Mouse (Mus musculus): ENCODE results near the gene Adcy2. TPM values are rescaled to one million over a fixed set of nuclear protein-coding genes. Genes with fewer than 3 reads are reported as not detected.

Gene Adcy2
- total and polyA plus RNA-seq, 2 experiments from 2014 or later: 11.3 to 32.8 TPM

GRCm38 (mm10) chr13:68830030-68830759, 169.1 kb downstream of the Adcy2 start:
- ATAC-seq (no peak), DNase-seq (no peak)
- H3K4me3 ChIP-seq (ENCODE audit: low read depth, low read length): no peak overlapping the region
- H3K4me2 ChIP-seq (ENCODE audit: low read depth): no peak overlapping the region
- no peaks in the 10 kb centered on the region for H3K4me1 ChIP-seq (ENCODE audit: insufficient read depth)
- H3K9me3 ChIP-seq (ENCODE audit: low read length): no peaks in the 10 kb centered on the region
- no peak overlapping the region for H3K27ac ChIP-seq (ENCODE audit: low read depth, low read length)
- no peak overlapping the region for H3K9ac ChIP-seq
- no peaks in the 10 kb centered on the region for H3K36me3 ChIP-seq (ENCODE audit: insufficient read depth)
- no peak for TF ChIP-seq CTCF (IDR thresholded peaks at IDR 0.05; ENCODE audit: low read depth)
- H3K27me3 ChIP-seq (ENCODE audit: insufficient read depth, low read length): no peaks in the 10 kb centered on the region
- 76% methylated on average over 6 of the region's 6 CpGs for WGBS

GRCm38 (mm10) chr13:68828441-68828840, 170.9 kb downstream of the Adcy2 start:
- no peaks in the 10 kb centered on the region for H3K27me3 ChIP-seq (ENCODE audit: insufficient read depth, low read length)
- no peak overlapping the region for H3K27ac ChIP-seq (ENCODE audit: low read depth, low read length)
- DNase-seq (no peak), ATAC-seq (no peak)
- no peaks in the 10 kb centered on the region for H3K36me3 ChIP-seq (ENCODE audit: insufficient read depth)
- H3K4me3 ChIP-seq (ENCODE audit: low read depth, low read length): no peak overlapping the region
- no peaks in the 10 kb centered on the region for H3K9me3 ChIP-seq (ENCODE audit: low read length)
- no peaks in the 10 kb centered on the region for H3K4me1 ChIP-seq (ENCODE audit: insufficient read depth)
- no peak for TF ChIP-seq CTCF (IDR thresholded peaks at IDR 0.05; ENCODE audit: low read depth)
- no peak overlapping the region for H3K9ac ChIP-seq
- H3K4me2 ChIP-seq (ENCODE audit: low read depth): no peak overlapping the region
- 68% methylated on average over 4 of the region's 4 CpGs for WGBS

GRCm38 (mm10) chr13:68826461-68826860, 172.9 kb downstream of the Adcy2 start:
- Histone ChIP-seq H3K4me2 (ENCODE audit: low read depth) (no peak overlapping the region), H3K27ac (ENCODE audit: low read depth, low read length) (no peak overlapping the region), H3K4me3 (ENCODE audit: low read depth, low read length) (no peak overlapping the region), H3K9ac (no peak overlapping the region), H3K36me3 (ENCODE audit: insufficient read depth) (no peaks in the 10 kb centered on the region), H3K9me3 (ENCODE audit: low read length) (no peaks in the 10 kb centered on the region), H3K4me1 (ENCODE audit: insufficient read depth) (no peaks in the 10 kb centered on the region), H3K27me3 (ENCODE audit: insufficient read depth, low read length) (no peaks in the 10 kb centered on the region)
- WGBS: 98% methylated on average over 1 of the region's 1 CpGs
- no peak for DNase-seq
- TF ChIP-seq CTCF (IDR thresholded peaks at IDR 0.05; ENCODE audit: low read depth): no peak
- no peak for ATAC-seq

- DNase-seq (no peak), ATAC-seq (no peak)
- no peak for TF ChIP-seq CTCF (IDR thresholded peaks at IDR 0.05; ENCODE audit: low read depth)
- 86% methylated on average over 13 of the region's 13 CpGs for WGBS
- H3K4me3 ChIP-seq (ENCODE audit: low read depth, low read length): no peak overlapping the region
- H3K36me3 ChIP-seq (ENCODE audit: insufficient read depth): no peaks in the 10 kb centered on the region
- H3K4me1 ChIP-seq (ENCODE audit: insufficient read depth): no peaks in the 10 kb centered on the region
- no peak overlapping the region for H3K9ac ChIP-seq
- H3K27ac ChIP-seq (ENCODE audit: low read depth, low read length): no peak overlapping the region
- H3K4me2 ChIP-seq (ENCODE audit: low read depth): no peak overlapping the region
- H3K9me3 ChIP-seq (ENCODE audit: low read length): no peaks in the 10 kb centered on the region
- no peaks in the 10 kb centered on the region for H3K27me3 ChIP-seq (ENCODE audit: insufficient read depth, low read length)
These were observed 178.3 kb downstream of the Adcy2 start for GRCm38 (mm10) chr13:68820858-68821579.

- Histone ChIP-seq H3K4me2 (ENCODE audit: low read depth) (no peak overlapping the region), H3K27ac (ENCODE audit: low read depth, low read length) (no peak overlapping the region), H3K9ac (no peak overlapping the region), H3K36me3 (ENCODE audit: insufficient read depth) (no peaks in the 10 kb centered on the region), H3K9me3 (ENCODE audit: low read length) (no peaks in the 10 kb centered on the region), H3K4me1 (ENCODE audit: insufficient read depth) (no peaks in the 10 kb centered on the region), H3K27me3 (ENCODE audit: insufficient read depth, low read length) (no peaks in the 10 kb centered on the region), H3K4me3 (ENCODE audit: low read depth, low read length) (no peak overlapping the region)
- DNase-seq: no peak
- no peak for ATAC-seq
- 69% methylated on average over 4 of the region's 4 CpGs for WGBS
- no peak for TF ChIP-seq CTCF (IDR thresholded peaks at IDR 0.05; ENCODE audit: low read depth)
These were observed 183.4 kb downstream of the Adcy2 start for GRCm38 (mm10) chr13:68815704-68816477.

- DNase-seq (no peak), ATAC-seq (no peak)
- Histone ChIP-seq H3K4me1 (ENCODE audit: insufficient read depth) (no peaks in the 10 kb centered on the region), H3K9ac (no peak overlapping the region), H3K36me3 (ENCODE audit: insufficient read depth) (no peaks in the 10 kb centered on the region), H3K4me3 (ENCODE audit: low read depth, low read length) (no peak overlapping the region), H3K9me3 (ENCODE audit: low read length) (no peaks in the 10 kb centered on the region), H3K4me2 (ENCODE audit: low read depth) (no peak overlapping the region), H3K27me3 (ENCODE audit: insufficient read depth, low read length) (no peaks in the 10 kb centered on the region), H3K27ac (ENCODE audit: low read depth, low read length) (no peak overlapping the region)
- no peak for TF ChIP-seq CTCF (IDR thresholded peaks at IDR 0.05; ENCODE audit: low read depth)
- 97% methylated on average over 3 of the region's 3 CpGs for WGBS
These were observed 188.2 kb downstream of the Adcy2 start for GRCm38 (mm10) chr13:68811185-68811584.

- 67% methylated on average over 6 of the region's 6 CpGs for WGBS
- Histone ChIP-seq H3K9ac (no peak overlapping the region), H3K27ac (ENCODE audit: low read depth, low read length) (no peak overlapping the region), H3K27me3 (ENCODE audit: insufficient read depth, low read length) (no peaks in the 10 kb centered on the region), H3K9me3 (ENCODE audit: low read length) (no peaks in the 10 kb centered on the region), H3K36me3 (ENCODE audit: insufficient read depth) (no peaks in the 10 kb centered on the region), H3K4me3 (ENCODE audit: low read depth, low read length) (no peak overlapping the region), H3K4me1 (ENCODE audit: insufficient read depth) (no peaks in the 10 kb centered on the region), H3K4me2 (ENCODE audit: low read depth) (no peak overlapping the region)
- DNase-seq: no peak
- peak; percentile 19; the same call in 1 of the 2 replicates for TF ChIP-seq CTCF (IDR thresholded peaks at IDR 0.05; ENCODE audit: low read depth)
- ATAC-seq: no peak
These were observed 199.6 kb downstream of the Adcy2 start for GRCm38 (mm10) chr13:68799777-68800176.

All from forebrain, postnatal 0 days (tissue).